Mouse (Mus musculus) liver, adult 2 months (tissue): ENCODE data around the gene Scarb1.

ENCODE experiments used
- CTCF ChIP-seq: fragments of 200-500 bp; IDR thresholded peaks from 2 replicates; pipeline ENCODE4 v1.5.1; 2011; ENCODE audit warnings: low read depth, low read length, control low read depth
- POLR2A ChIP-seq: fragments of 200-500 bp; IDR thresholded peaks from 2 replicates; pipeline ENCODE4 v1.6.1; 2011; ENCODE audit warnings: low read length, control low read depth; ENCODE audit not compliant: insufficient read depth; ENCODE audit errors: extremely low read depth

- TF ChIP-seq POLR2A (no peak), CTCF (no peak)
Measured at GRCm38 (mm10) chr5:125267150-125267961, 73.5 kb downstream of the Scarb1 start.
